Mouse (Mus musculus) thymus, adult 2 months (tissue): ENCODE data around the gene Tbc1d32.

Experiments
- CTCF ChIP-seq: fragments of 200-500 bp; IDR thresholded peaks from 2 replicates; pipeline ENCODE4 v1.5.1; 2012; ENCODE audit warnings: mild to moderate bottlenecking, control low read depth, low read length, moderate library complexity, borderline replicate concordance; ENCODE audit not compliant: control insufficient read depth, poor library complexity, insufficient read depth; ENCODE audit errors: extremely low read depth
- POLR2A ChIP-seq: fragments of 200-500 bp; IDR thresholded peaks from 2 replicates; pipeline ENCODE4 v1.6.1; 2012; ENCODE audit warnings: mild to moderate bottlenecking, low read length, control low read depth, moderate library complexity; ENCODE audit not compliant: control insufficient read depth, poor library complexity, insufficient read depth; ENCODE audit errors: extremely low read depth

DNA sequence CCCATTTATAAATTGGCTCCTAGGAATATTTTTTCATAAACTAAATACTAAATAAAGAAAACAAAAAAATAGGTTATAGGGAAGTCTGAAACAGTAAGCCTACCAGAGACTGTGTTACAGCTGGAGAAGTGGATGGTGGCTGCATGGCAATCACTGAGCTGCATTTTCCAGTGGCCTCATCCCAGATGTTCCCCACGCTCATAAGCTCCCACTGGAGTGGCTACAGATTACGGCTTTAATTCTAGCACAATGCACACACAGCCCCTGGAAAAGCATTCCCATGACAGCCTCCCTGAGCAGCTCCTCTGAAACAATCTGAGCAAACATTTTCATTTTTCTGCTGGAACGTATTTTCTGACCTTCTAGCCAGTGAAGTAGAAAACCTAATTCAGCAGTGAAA lies 29.8 kb downstream of the Tbc1d32 start:
- TF ChIP-seq CTCF (no peak), POLR2A (no peak)
